Mouse (Mus musculus) left cerebral cortex, postnatal 36 days (tissue): Measurements from ENCODE around the gene Grm8. TPM values are rescaled to one million over a fixed set of nuclear protein-coding genes. Genes with fewer than 3 reads are reported as not detected.

Experiments used
- DNase-seq, 2 experiments: peaks; one replicate each; pipeline ENCODE4 v3.0.0; 2021 to 2022; ENCODE audit warnings: low spot score in 2 of 2, mixed read lengths in 1 of 2
- intact Hi-C: fragments of 180-260 bp; cut with DNase I; formaldehyde crosslinking; loops from one replicate; pipeline ENCODE4 v1.15.1; 2025
- total RNA-seq, 2 experiments: library from RNA; stranded (reverse); gene quantifications; 2 replicates each; pipeline ENCODE4 v1.2.3; 2021

Grm8 gene
- total RNA-seq, result 10 to 100 TPM; 24.5 to 26.3 TPM

GRCm38 (mm10) chr6:28135001-28135401, at the start of gene Grm8:
Grm8 (minus strand) TSS chr6:28135178.
- peak; percentile 47 to 68 for DNase-seq
- intact Hi-C loops, result loop anchor here (2.0 kb wide), 1 partner anchor 478 kb away; no protein-coding TSS in a partner anchor

- intact Hi-C loops, result no loop called here
Observed at GRCm38 (mm10) chr6:28169851-28170539, 35.0 kb upstream of the Grm8 start.

GRCm38 (mm10) chr6:28160399-28160798, 25.4 kb upstream of the Grm8 start:
- DNase-seq, result no peak
- intact Hi-C loops, result no loop called here

More at GRCm38 (mm10) chr6:28169851-28170539, 35.0 kb upstream of the Grm8 start:
- no peak for DNase-seq

- intact Hi-C loops, result no loop called here
- no peak for DNase-seq
Observed at GRCm38 (mm10) chr6:28146445-28146844, 11.5 kb upstream of the Grm8 start.

- DNase-seq, result no peak
- intact Hi-C loops, result no loop called here
Observed at GRCm38 (mm10) chr6:28142332-28142731, 7.4 kb upstream of the Grm8 start.

GRCm38 (mm10) chr6:28135411-28136233, 644 bp upstream of the Grm8 start:
- peak; percentile 87 to 88 for DNase-seq
- intact Hi-C loops, result loop anchor here (2.0 kb wide), 1 partner anchor 479 kb away; no protein-coding TSS in a partner anchor

- intact Hi-C loops, result loop anchor here (2.0 kb wide), 1 partner anchor 478 kb away; no protein-coding TSS in a partner anchor
- DNase-seq, result peak; percentile 27
Observed at GRCm38 (mm10) chr6:28134251-28134801, 652 bp downstream of the Grm8 start.

- intact Hi-C loops, result loop anchor here (2.0 kb wide), 1 partner anchor 477 kb away; no protein-coding TSS in a partner anchor
- peak; percentile 29 to 36 for DNase-seq
Observed at GRCm38 (mm10) chr6:28133206-28134063, 1.5 kb downstream of the Grm8 start.

- DNase-seq, result no peak
- intact Hi-C loops, result no loop called here
Observed at GRCm38 (mm10) chr6:28132056-28132455, 2.9 kb downstream of the Grm8 start.

GRCm38 (mm10) chr6:28128871-28129270, 6.1 kb downstream of the Grm8 start:
- no peak for DNase-seq
- intact Hi-C loops, result no loop called here

- intact Hi-C loops, result no loop called here
Observed at GRCm38 (mm10) chr6:28115519-28115918, 19.5 kb downstream of the Grm8 start.

GRCm38 (mm10) chr6:28114916-28115315, 20.1 kb downstream of the Grm8 start:
- DNase-seq, result no peak
- intact Hi-C loops, result no loop called here

More at GRCm38 (mm10) chr6:28115519-28115918, 19.5 kb downstream of the Grm8 start:
- no peak for DNase-seq

- DNase-seq, result peak in 1 of 2 experiments; percentile 29
- intact Hi-C loops, result no loop called here
Observed at GRCm38 (mm10) chr6:28111551-28111950, 23.4 kb downstream of the Grm8 start.

- no peak for DNase-seq
- intact Hi-C loops, result no loop called here
Observed at GRCm38 (mm10) chr6:28102608-28103316, 32.2 kb downstream of the Grm8 start.

GRCm38 (mm10) chr6:28100001-28100400, 35.0 kb downstream of the Grm8 start:
- DNase-seq, result no peak
- intact Hi-C loops, result no loop called here

- intact Hi-C loops, result no loop called here
- DNase-seq, result no peak
Observed at GRCm38 (mm10) chr6:28092511-28092910, 42.5 kb downstream of the Grm8 start.

GRCm38 (mm10) chr6:28091836-28092235, 43.1 kb downstream of the Grm8 start:
- intact Hi-C loops, result no loop called here
- DNase-seq, result peak; percentile 35 to 47

GRCm38 (mm10) chr6:28090981-28091380, 44.0 kb downstream of the Grm8 start:
- intact Hi-C loops, result no loop called here
- no peak for DNase-seq

GRCm38 (mm10) chr6:28075534-28075933, 59.4 kb downstream of the Grm8 start:
- intact Hi-C loops, result no loop called here
- DNase-seq, result no peak
